Mouse (Mus musculus) small intestine, adult 2 months (tissue): ENCODE results near the gene Phka1.

ENCODE experiments used
- CTCF ChIP-seq: fragments of 200-500 bp; IDR thresholded peaks from 2 replicates; pipeline ENCODE4 v1.5.1; 2012; ENCODE audit warnings: low read depth, mild to moderate bottlenecking, control low read depth, inconsistent platforms, low read length, moderate library complexity, mixed read lengths; ENCODE audit not compliant: insufficient replicate concordance, insufficient read length; ENCODE audit errors: extremely low read depth
- POLR2A ChIP-seq: fragments of 200-500 bp; IDR thresholded peaks from 2 replicates; pipeline ENCODE4 v1.6.1; 2012; ENCODE audit warnings: low read depth, mild to moderate bottlenecking, control low read depth, inconsistent platforms, low read length, moderate library complexity

DNA sequence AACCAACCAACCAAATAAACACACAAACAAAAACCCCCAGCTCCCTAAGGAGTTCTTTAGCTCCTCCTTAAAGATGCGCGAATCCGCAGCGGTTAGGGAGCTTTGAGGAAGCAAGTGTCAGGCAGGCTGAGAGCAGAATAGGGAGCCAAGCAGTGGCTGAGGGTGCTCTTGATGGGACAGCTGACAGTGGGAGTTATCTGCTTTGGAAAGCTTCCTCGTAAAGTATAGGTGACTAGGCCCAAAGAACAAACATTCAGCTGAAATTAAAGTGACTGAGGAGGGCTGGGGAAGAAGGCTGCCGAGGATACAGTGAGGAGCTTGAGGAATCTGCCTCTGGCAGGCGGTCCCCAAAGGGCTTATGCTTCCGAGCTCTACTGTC lies 516 bp upstream of the Phka1 start:
- TF ChIP-seq POLR2A, result no peak
- no peak for TF ChIP-seq CTCF
